Mouse (Mus musculus): ENCODE measurements around the gene Aamdc. TPM values are rescaled to one million over a fixed set of nuclear protein-coding genes. Genes with fewer than 3 reads are reported as not detected.
A peak's percentile ranks its signal among the peaks of the same experiment; 100 is the strongest.

Gene Aamdc
- polyA plus RNA-seq, 1 experiment: 65.2 TPM

DNA sequence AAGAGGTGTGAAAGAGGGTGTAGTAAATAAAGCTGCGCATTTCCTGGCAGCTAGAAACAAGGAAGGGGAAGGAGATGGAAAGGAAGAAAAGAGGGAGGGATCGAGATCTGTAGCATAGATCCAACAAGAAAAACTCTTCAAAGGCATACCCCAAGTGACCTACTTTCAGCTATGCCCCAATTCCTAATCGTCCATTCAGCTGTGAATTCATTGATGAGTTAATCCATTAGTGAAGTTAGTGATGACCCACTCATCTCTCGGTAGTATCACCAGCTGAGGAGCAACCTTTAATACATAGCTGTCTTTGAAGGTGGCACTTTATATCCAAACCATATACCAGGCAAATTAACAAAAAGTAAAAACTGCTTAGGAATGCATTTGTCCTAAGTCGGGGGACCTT, 9.2 kb upstream of the Aamdc start:
- peaks cover 2% of the 10 kb centered on the region for H3K4me1 ChIP-seq (ENCODE audit: control insufficient read depth, insufficient read depth, low read length)
- TF ChIP-seq CTCF (IDR thresholded peaks at IDR 0.05; ENCODE audit: extremely low read depth, insufficient read depth, low read length): no peak
- TF ChIP-seq POLR2A (IDR thresholded peaks at IDR 0.05; ENCODE audit: extremely low read depth, insufficient read depth, low read length): no peak
- H3K4me3 ChIP-seq (ENCODE audit: insufficient read depth, low read length): no peak overlapping the region
- no peak overlapping the region for H3K27ac ChIP-seq (ENCODE audit: insufficient read depth, low read length)

DNA sequence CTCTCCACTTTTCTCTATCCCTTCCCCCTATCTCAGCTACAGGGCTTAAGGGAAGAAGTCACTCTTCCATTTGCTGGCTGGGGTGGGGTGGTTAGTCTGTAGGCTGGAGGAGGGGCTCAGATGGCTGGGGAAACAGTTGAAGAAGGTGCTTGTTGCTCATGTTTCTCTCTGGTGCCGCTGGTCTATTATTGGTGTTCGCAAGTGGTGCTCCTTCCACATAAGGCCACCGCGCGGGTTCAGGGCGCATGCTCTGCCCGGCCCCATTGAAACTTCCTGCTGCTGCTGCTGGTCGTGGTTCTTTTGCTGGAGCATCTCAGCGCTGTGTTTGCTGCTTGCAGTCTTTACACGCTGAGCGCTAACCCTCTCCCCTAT, 1.5 kb upstream of the Aamdc start:
- H3K27ac ChIP-seq (ENCODE audit: insufficient read depth, low read length): peak overlapping the region; percentile 86; the same call in 1 of the 2 replicates
- peak overlapping the region; percentile 58 for H3K4me3 ChIP-seq (ENCODE audit: insufficient read depth, low read length)
- H3K4me1 ChIP-seq (ENCODE audit: control insufficient read depth, insufficient read depth, low read length): peaks cover 2% of the 10 kb centered on the region; the same call in 1 of the 2 replicates
- peak; percentile 72 for TF ChIP-seq POLR2A (IDR thresholded peaks at IDR 0.05; ENCODE audit: extremely low read depth, insufficient read depth, low read length)
- no peak for TF ChIP-seq CTCF (IDR thresholded peaks at IDR 0.05; ENCODE audit: extremely low read depth, insufficient read depth, low read length)

DNA sequence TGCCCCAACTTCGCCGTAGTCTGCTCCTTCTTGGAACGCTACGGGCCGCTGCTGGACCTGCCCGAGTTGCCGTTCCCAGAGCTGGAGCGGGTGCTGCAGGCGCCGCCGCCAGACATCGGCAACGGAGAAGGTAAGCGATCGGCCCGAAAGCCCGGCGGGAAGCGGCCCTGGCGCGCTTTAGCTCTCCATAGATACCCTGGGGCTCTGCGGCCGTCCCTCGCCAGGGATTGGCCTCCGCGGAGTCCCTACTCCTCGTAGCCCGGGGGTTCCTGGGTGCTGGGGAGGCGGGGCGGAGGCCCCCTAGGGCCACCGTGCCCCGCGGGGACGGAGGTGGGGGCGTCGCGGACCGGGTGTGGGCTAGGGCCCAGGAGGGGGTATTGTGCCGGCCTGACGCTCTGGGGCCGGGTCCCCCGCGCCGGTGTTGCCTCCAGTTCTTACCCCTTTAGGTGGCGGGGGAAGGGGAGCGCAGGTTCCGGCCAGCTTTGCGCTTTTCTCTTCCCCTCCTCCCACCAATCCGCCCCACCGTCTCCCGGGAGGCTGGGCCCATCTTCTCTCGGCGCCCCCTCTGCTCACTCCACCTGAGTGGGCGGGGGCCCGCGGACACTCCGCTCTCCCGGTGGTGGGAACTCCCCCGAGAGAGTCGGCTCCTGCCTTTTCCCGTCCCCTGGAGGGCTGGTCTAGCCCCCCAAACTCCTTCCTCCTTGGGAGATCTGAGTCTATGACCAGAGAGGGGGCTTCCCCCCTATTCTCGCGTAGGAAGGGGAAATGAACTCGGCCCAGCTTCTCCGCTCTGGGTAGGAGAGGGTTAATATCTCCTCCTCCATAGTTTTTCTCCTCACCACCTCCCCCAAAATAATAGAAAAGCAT, 912 bp upstream of the Aamdc start:
- H3K4me3 ChIP-seq (ENCODE audit: insufficient read depth, low read length): peak overlapping the region; percentile 58
- peaks cover 2% of the 10 kb centered on the region; the same call in 1 of the 2 replicates for H3K4me1 ChIP-seq (ENCODE audit: control insufficient read depth, insufficient read depth, low read length)
- peak overlapping the region; percentile 86 for H3K27ac ChIP-seq (ENCODE audit: insufficient read depth, low read length)
- TF ChIP-seq CTCF (IDR thresholded peaks at IDR 0.05; ENCODE audit: extremely low read depth, insufficient read depth, low read length): no peak
- no peak for TF ChIP-seq POLR2A (IDR thresholded peaks at IDR 0.05; ENCODE audit: extremely low read depth, insufficient read depth, low read length)

- TF ChIP-seq POLR2A (IDR thresholded peaks at IDR 0.05; ENCODE audit: extremely low read depth, insufficient read depth, low read length) (0 out of 2 replicates have a peak, but pooled peaks have one; percentile 17), CTCF (IDR thresholded peaks at IDR 0.05; ENCODE audit: extremely low read depth, insufficient read depth, low read length) (no peak)
- Histone ChIP-seq H3K4me1 (ENCODE audit: control insufficient read depth, insufficient read depth, low read length) (peaks cover 2% of the 10 kb centered on the region; the same call in 1 of the 2 replicates), H3K4me3 (ENCODE audit: insufficient read depth, low read length) (peak overlapping the region; percentile 58), H3K27ac (ENCODE audit: insufficient read depth, low read length) (no peak overlapping the region; the same call in 1 of the 2 replicates)
Observed at GRCm38 (mm10) chr7:97578361-97579066, 783 bp downstream of the Aamdc start.

DNA sequence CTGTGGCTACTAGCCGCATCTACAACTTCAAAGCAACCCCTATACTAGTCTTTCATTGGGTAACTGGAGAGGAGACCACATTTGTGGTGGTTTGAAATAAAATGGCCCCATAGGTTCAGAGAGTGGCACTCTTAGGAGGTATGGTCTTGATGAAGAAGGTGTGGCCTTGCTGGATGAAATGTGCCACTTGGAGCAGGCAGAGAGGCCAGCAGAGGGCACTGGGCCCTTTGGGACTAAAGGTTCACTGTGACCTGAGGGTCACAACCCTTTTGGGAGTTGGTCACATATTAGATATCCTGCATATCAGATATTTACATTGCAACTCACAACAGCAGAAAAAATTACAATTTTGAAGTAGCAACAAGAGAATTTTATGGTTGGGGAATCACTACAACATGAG, 8.9 kb downstream of the Aamdc start:
- H3K4me1 ChIP-seq (ENCODE audit: control insufficient read depth, insufficient read depth, low read length): no peaks in the 10 kb centered on the region

DNA sequence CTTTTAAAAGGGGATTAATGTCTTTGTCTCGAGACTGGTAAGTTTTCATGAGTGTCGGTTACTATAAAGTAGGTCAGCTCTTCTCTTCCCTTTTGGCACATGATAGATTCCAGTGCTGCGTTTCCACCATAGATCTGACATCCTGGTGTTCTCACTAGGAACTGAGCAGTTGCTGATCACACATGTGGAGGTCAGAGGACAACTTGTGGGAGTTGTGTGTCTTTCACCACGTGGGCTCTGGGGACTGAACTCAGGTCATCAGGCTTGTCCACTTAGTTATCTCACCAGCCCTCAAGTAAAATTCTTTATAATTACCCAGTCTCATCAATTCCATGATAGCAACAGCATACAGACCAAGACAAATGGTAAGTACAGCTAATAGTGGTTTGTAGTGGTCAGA, 9.9 kb downstream of the Aamdc start:
- H3K27ac ChIP-seq (ENCODE audit: insufficient read depth, low read length): no peak overlapping the region
- no peak overlapping the region for H3K4me3 ChIP-seq (ENCODE audit: insufficient read depth, low read length)
- TF ChIP-seq CTCF (IDR thresholded peaks at IDR 0.05; ENCODE audit: extremely low read depth, insufficient read depth, low read length) (no peak), POLR2A (IDR thresholded peaks at IDR 0.05; ENCODE audit: extremely low read depth, insufficient read depth, low read length) (no peak)
- no peaks in the 10 kb centered on the region for H3K4me1 ChIP-seq (ENCODE audit: control insufficient read depth, insufficient read depth, low read length)

More for the DNA sequence above, 8.9 kb downstream of the Aamdc start:
- Histone ChIP-seq H3K27ac (ENCODE audit: insufficient read depth, low read length) (no peak overlapping the region), H3K4me3 (ENCODE audit: insufficient read depth, low read length) (no peak overlapping the region)
- TF ChIP-seq POLR2A (IDR thresholded peaks at IDR 0.05; ENCODE audit: extremely low read depth, insufficient read depth, low read length): no peak
- TF ChIP-seq CTCF (IDR thresholded peaks at IDR 0.05; ENCODE audit: extremely low read depth, insufficient read depth, low read length): no peak

DNA sequence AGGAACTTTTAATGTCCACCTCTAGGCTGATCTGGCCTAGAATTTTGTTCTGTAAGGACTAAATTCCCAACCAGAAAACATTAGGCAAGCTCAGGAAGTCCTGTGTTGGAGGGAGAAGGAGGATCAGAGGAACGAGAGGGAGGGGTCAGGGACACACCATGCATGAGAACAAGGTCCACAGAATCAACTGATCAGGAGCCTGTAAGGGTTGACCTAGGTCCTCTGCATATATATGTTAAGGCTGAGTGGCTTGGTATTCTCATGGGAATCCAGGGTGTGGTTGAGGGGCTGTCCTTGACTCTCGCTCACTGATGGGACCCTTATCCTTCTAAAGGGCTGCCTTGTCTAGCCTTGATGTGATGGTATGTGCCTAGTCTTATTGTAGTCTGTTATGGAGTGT, 15.7 kb downstream of the Aamdc start:
- Histone ChIP-seq H3K4me1 (ENCODE audit: control insufficient read depth, insufficient read depth, low read length) (no peaks in the 10 kb centered on the region), H3K27ac (ENCODE audit: insufficient read depth, low read length) (no peak overlapping the region), H3K4me3 (ENCODE audit: insufficient read depth, low read length) (no peak overlapping the region)
- TF ChIP-seq POLR2A (IDR thresholded peaks at IDR 0.05; ENCODE audit: extremely low read depth, insufficient read depth, low read length) (no peak), CTCF (IDR thresholded peaks at IDR 0.05; ENCODE audit: extremely low read depth, insufficient read depth, low read length) (no peak)

- Histone ChIP-seq H3K4me3 (ENCODE audit: insufficient read depth, low read length) (no peak overlapping the region), H3K4me1 (ENCODE audit: control insufficient read depth, insufficient read depth, low read length) (no peaks in the 10 kb centered on the region), H3K27ac (ENCODE audit: insufficient read depth, low read length) (no peak overlapping the region)
- TF ChIP-seq CTCF (IDR thresholded peaks at IDR 0.05; ENCODE audit: extremely low read depth, insufficient read depth, low read length) (no peak), POLR2A (IDR thresholded peaks at IDR 0.05; ENCODE audit: extremely low read depth, insufficient read depth, low read length) (no peak)
Observed at GRCm38 (mm10) chr7:97550673-97551072, 28.6 kb downstream of the Aamdc start.

GRCm38 (mm10) chr7:97549301-97549700, 30.0 kb downstream of the Aamdc start:
- TF ChIP-seq CTCF (IDR thresholded peaks at IDR 0.05; ENCODE audit: extremely low read depth, insufficient read depth, low read length): no peak
- no peak for TF ChIP-seq POLR2A (IDR thresholded peaks at IDR 0.05; ENCODE audit: extremely low read depth, insufficient read depth, low read length)
- Histone ChIP-seq H3K4me3 (ENCODE audit: insufficient read depth, low read length) (no peak overlapping the region), H3K4me1 (ENCODE audit: control insufficient read depth, insufficient read depth, low read length) (no peaks in the 10 kb centered on the region), H3K27ac (ENCODE audit: insufficient read depth, low read length) (no peak overlapping the region)

Data from cortical plate, adult 2 months (tissue).